Mouse (Mus musculus): ENCODE data around the gene Dock4.

The Dock4 gene

GRCm38 (mm10) chr12:40888261-40888791 lies 442.6 kb downstream of the Dock4 start:
- no peak for DNase-seq (ENCODE audit: low spot score)

DNA sequence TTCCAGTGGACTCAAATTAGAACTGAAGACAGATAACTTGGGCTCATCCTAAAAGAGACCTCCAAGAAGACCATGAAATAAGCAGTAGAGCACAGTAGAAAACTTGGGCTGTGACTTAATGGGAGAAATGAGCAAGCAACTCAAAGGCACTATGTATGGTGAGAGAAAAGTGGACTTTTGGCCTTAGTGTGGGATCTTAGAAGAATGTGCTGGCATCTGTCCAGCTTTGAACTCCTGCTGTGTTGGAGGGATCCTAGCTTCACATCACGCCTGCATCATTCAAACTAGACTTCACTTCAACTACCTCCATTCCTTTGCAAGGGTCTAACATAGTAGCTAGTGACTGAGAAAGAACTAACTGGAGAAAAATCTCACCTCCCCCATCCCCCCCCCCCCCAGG lies 443.1 kb downstream of the Dock4 start:
- DNase-seq (ENCODE audit: low spot score), result no peak

GRCm38 (mm10) chr12:40889534-40889933 lies 443.8 kb downstream of the Dock4 start:
- DNase-seq (ENCODE audit: low spot score), result no peak

DNA sequence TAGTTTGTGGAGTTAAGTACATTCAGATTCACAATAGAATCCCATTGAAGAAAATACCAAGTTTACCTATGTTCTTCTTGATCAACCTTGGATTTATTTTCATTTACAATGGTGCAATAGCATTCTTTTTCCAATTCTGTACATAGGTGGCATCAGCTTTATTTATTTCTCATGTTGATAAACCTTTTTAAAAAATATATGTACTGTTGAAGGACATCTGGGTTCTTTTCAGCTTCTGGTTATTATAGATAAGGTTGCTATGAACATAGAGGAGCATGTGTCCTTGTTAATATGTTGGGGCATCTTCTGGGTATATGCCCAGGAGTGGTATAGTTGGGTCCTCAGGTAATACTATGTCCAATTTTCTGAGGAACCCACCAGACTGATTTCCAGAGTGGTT lies 445.4 kb downstream of the Dock4 start:
- DNase-seq (ENCODE audit: low spot score), result no peak

- no peak for DNase-seq (ENCODE audit: low spot score)
Observed at GRCm38 (mm10) chr12:40893741-40894140, 448.0 kb downstream of the Dock4 start.

DNA sequence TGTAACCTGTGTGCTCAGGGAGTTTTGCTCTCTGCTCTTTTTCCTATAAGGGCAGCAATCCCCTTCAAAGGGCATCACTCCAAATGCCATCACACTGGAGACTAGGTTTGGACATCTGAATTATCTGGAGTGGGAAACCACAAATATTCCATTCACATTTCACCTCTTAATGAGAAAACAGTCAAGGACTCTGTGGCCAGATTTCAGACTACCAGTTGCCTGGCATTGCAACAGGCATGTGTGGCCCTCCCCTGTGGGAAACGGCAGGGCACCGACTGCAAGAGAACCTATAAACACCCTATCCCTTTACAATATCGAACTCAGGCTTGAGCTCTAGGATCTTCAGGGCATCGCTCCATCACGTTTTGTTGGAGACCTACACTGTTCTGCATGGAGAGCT lies 448.9 kb downstream of the Dock4 start:
- DNase-seq (ENCODE audit: low spot score), result no peak

Measured in adipocyte (in vitro differentiated cells).